Mouse (Mus musculus) heart, embryonic 10.5 days (tissue): Measurements from ENCODE around the gene Zcchc24. TPM values are rescaled to one million over a fixed set of nuclear protein-coding genes. Genes with fewer than 3 reads are reported as not detected.

Experiments
- DNase-seq: peaks from one replicate; pipeline ENCODE4 v3.0.0-alpha.2; 2017; ENCODE audit warnings: low spot score
- H3K27ac ChIP-seq: fragments of 300-500 bp; sonication (generic); 2 replicates; pipeline ENCODE4 v1.5.1; 2016; ENCODE audit warnings: mild to moderate bottlenecking
- H3K27me3 ChIP-seq: fragments of 300-500 bp; sonication (generic); 2 replicates; pipeline ENCODE4 v1.6.1; 2016; ENCODE audit warnings: mild to moderate bottlenecking; ENCODE audit not compliant: poor library complexity, insufficient read depth, severe bottlenecking
- H3K36me3 ChIP-seq: fragments of 300-500 bp; sonication (generic); 2 replicates; pipeline ENCODE4 v1.6.1; 2016; ENCODE audit warnings: mild to moderate bottlenecking, moderate library complexity
- H3K4me1 ChIP-seq: fragments of 300-500 bp; sonication (generic); 2 replicates; pipeline ENCODE4 v1.6.1; 2016; ENCODE audit warnings: mild to moderate bottlenecking
- H3K4me3 ChIP-seq: fragments of 300-500 bp; sonication (generic); 2 replicates; pipeline ENCODE4 v1.5.1; 2016; ENCODE audit warnings: mild to moderate bottlenecking, moderate library complexity
- H3K9me3 ChIP-seq: fragments of 300-500 bp; sonication (generic); 2 replicates; pipeline ENCODE4 v1.6.1; 2016; ENCODE audit warnings: mild to moderate bottlenecking, moderate library complexity
- WGBS: fragments of 180-500 bp; shearing (Covaris S2); methylation state at CpG from one replicate; pipeline ENCODE4 v1.1.7; 2016; 5-methylcytosine and 5-hydroxymethylcytosine counted together
- polyA plus RNA-seq: library from polyadenylated mRNA; unstranded; fragments of >200 nt; fragmentation: Nextera tagmentation; extraction: Ambion mirVana; gene quantifications from 2 replicates; pipeline ENCODE4 v1.2.1, GENCODE M21; 2016

The Zcchc24 gene
- polyA plus RNA-seq, 1 experiment from 2014 or later = 15.2 TPM

- Histone ChIP-seq H3K4me3 (no peak overlapping the region), H3K9me3 (no peaks in the 10 kb centered on the region)
- WGBS = 81% methylated on average over 2 of the region's 2 CpGs
Observed at GRCm38 (mm10) chr14:25794331-25794730, 25.5 kb upstream of the Zcchc24 start.

GRCm38 (mm10) chr14:25790768-25791302, 22.0 kb upstream of the Zcchc24 start:
- Histone ChIP-seq H3K27ac (no peak overlapping the region), H3K9me3 (no peaks in the 10 kb centered on the region), H3K4me3 (no peak overlapping the region), H3K27me3 (no peaks in the 10 kb centered on the region), H3K36me3 (0 out of 2 replicates have a peak, but pooled peaks cover 3% of the 10 kb centered on the region), H3K4me1 (peaks cover 10% of the 10 kb centered on the region; the same call in 1 of the 2 replicates)
- WGBS = 68% methylated on average over 6 of the region's 6 CpGs
- no peak for DNase-seq

More at GRCm38 (mm10) chr14:25794331-25794730, 25.5 kb upstream of the Zcchc24 start:
- Histone ChIP-seq H3K36me3 (0 out of 2 replicates have a peak, but pooled peaks cover 3% of the 10 kb centered on the region), H3K27me3 (peaks cover 4% of the 10 kb centered on the region; the same call in 1 of the 2 replicates), H3K4me1 (peaks cover 14% of the 10 kb centered on the region), H3K27ac (no peak overlapping the region)
- no peak for DNase-seq

GRCm38 (mm10) chr14:25789946-25790345, 21.1 kb upstream of the Zcchc24 start:
- H3K4me3 ChIP-seq = no peak overlapping the region
- H3K4me1 ChIP-seq = 0 out of 2 replicates have a peak, but pooled peaks cover 5% of the 10 kb centered on the region
- no peaks in the 10 kb centered on the region for H3K27me3 ChIP-seq
- H3K36me3 ChIP-seq = 0 out of 2 replicates have a peak, but pooled peaks cover 3% of the 10 kb centered on the region
- DNase-seq = no peak
- H3K9me3 ChIP-seq = no peaks in the 10 kb centered on the region
- H3K27ac ChIP-seq = no peak overlapping the region
- WGBS = 74% methylated on average over 1 of the region's 1 CpGs

- DNase-seq = no peak
- no peak overlapping the region for H3K4me3 ChIP-seq
- H3K36me3 ChIP-seq = no peaks in the 10 kb centered on the region
- H3K9me3 ChIP-seq = no peaks in the 10 kb centered on the region
- no peaks in the 10 kb centered on the region for H3K27me3 ChIP-seq
- H3K27ac ChIP-seq = no peak overlapping the region
- H3K4me1 ChIP-seq = 0 out of 2 replicates have a peak, but pooled peaks cover 5% of the 10 kb centered on the region
Observed at GRCm38 (mm10) chr14:25789207-25789606, 20.4 kb upstream of the Zcchc24 start.

- Histone ChIP-seq H3K4me3 (no peak overlapping the region), H3K36me3 (no peaks in the 10 kb centered on the region), H3K27ac (no peak overlapping the region), H3K9me3 (no peaks in the 10 kb centered on the region), H3K27me3 (no peaks in the 10 kb centered on the region), H3K4me1 (peaks cover 12% of the 10 kb centered on the region)
- DNase-seq = no peak
- 55% methylated on average over 5 of the region's 5 CpGs for WGBS
Observed at GRCm38 (mm10) chr14:25788201-25788600, 19.4 kb upstream of the Zcchc24 start.

- Histone ChIP-seq H3K4me3 (no peak overlapping the region), H3K36me3 (no peaks in the 10 kb centered on the region), H3K4me1 (peaks cover 20% of the 10 kb centered on the region), H3K27me3 (no peaks in the 10 kb centered on the region), H3K27ac (no peak overlapping the region), H3K9me3 (no peaks in the 10 kb centered on the region)
- 78% methylated on average over 12 of the region's 12 CpGs for WGBS
- no peak for DNase-seq
Observed at GRCm38 (mm10) chr14:25787387-25787910, 18.6 kb upstream of the Zcchc24 start.

GRCm38 (mm10) chr14:25786959-25787358, 18.1 kb upstream of the Zcchc24 start:
- 51% methylated on average over 5 of the region's 5 CpGs for WGBS
- no peak overlapping the region; the same call in 1 of the 2 replicates for H3K27ac ChIP-seq
- peaks cover 24% of the 10 kb centered on the region for H3K4me1 ChIP-seq
- no peaks in the 10 kb centered on the region for H3K36me3 ChIP-seq
- DNase-seq = no peak
- no peaks in the 10 kb centered on the region for H3K27me3 ChIP-seq
- H3K9me3 ChIP-seq = no peaks in the 10 kb centered on the region
- H3K4me3 ChIP-seq = no peak overlapping the region

GRCm38 (mm10) chr14:25785210-25785609, 16.4 kb upstream of the Zcchc24 start:
- 79% methylated on average over 4 of the region's 4 CpGs for WGBS
- Histone ChIP-seq H3K27ac (no peak overlapping the region), H3K4me3 (no peak overlapping the region), H3K36me3 (no peaks in the 10 kb centered on the region), H3K4me1 (peaks cover 31% of the 10 kb centered on the region), H3K27me3 (no peaks in the 10 kb centered on the region), H3K9me3 (no peaks in the 10 kb centered on the region)
- DNase-seq = no peak

- WGBS = 34% methylated on average over 7 of the region's 7 CpGs
- peaks cover 34% of the 10 kb centered on the region for H3K4me1 ChIP-seq
- H3K27me3 ChIP-seq = no peaks in the 10 kb centered on the region
- no peak overlapping the region for H3K4me3 ChIP-seq
- H3K27ac ChIP-seq = 0 out of 2 replicates have a peak overlapping the region, but pooled peaks have one; percentile 57
- DNase-seq = no peak
- no peaks in the 10 kb centered on the region for H3K9me3 ChIP-seq
- no peaks in the 10 kb centered on the region for H3K36me3 ChIP-seq
Observed at GRCm38 (mm10) chr14:25783220-25783619, 14.4 kb upstream of the Zcchc24 start.

GRCm38 (mm10) chr14:25780601-25781000, 11.8 kb upstream of the Zcchc24 start:
- Histone ChIP-seq H3K36me3 (no peaks in the 10 kb centered on the region), H3K27ac (no peak overlapping the region), H3K4me3 (no peak overlapping the region), H3K4me1 (peaks cover 43% of the 10 kb centered on the region), H3K27me3 (no peaks in the 10 kb centered on the region), H3K9me3 (no peaks in the 10 kb centered on the region)
- no peak for DNase-seq
- 78% methylated on average over 11 of the region's 11 CpGs for WGBS

GRCm38 (mm10) chr14:25776294-25776693, 7.5 kb upstream of the Zcchc24 start:
- no peak overlapping the region for H3K4me3 ChIP-seq
- no peak overlapping the region for H3K27ac ChIP-seq
- 55% methylated on average over 6 of the region's 6 CpGs for WGBS
- no peaks in the 10 kb centered on the region for H3K36me3 ChIP-seq
- H3K4me1 ChIP-seq = peaks cover 54% of the 10 kb centered on the region
- DNase-seq = no peak
- no peaks in the 10 kb centered on the region for H3K9me3 ChIP-seq
- no peaks in the 10 kb centered on the region for H3K27me3 ChIP-seq

GRCm38 (mm10) chr14:25774100-25774499, 5.3 kb upstream of the Zcchc24 start:
- 6% methylated on average over 5 of the region's 5 CpGs for WGBS
- H3K27me3 ChIP-seq = no peaks in the 10 kb centered on the region
- H3K36me3 ChIP-seq = no peaks in the 10 kb centered on the region
- DNase-seq = no peak
- H3K4me1 ChIP-seq = peaks cover 58% of the 10 kb centered on the region
- peak overlapping the region; percentile 50 for H3K27ac ChIP-seq
- H3K4me3 ChIP-seq = peak overlapping the region; percentile 15; the same call in 1 of the 2 replicates
- H3K9me3 ChIP-seq = no peaks in the 10 kb centered on the region

GRCm38 (mm10) chr14:25773039-25773438, 4.2 kb upstream of the Zcchc24 start:
- Histone ChIP-seq H3K27me3 (no peaks in the 10 kb centered on the region), H3K4me1 (peaks cover 68% of the 10 kb centered on the region), H3K4me3 (no peak overlapping the region), H3K9me3 (no peaks in the 10 kb centered on the region), H3K36me3 (no peaks in the 10 kb centered on the region), H3K27ac (peak overlapping the region; percentile 50)
- DNase-seq = no peak
- WGBS = 23% methylated on average over 4 of the region's 4 CpGs
